Mouse (Mus musculus): Measurements from ENCODE around the gene Pde11a.

DNA sequence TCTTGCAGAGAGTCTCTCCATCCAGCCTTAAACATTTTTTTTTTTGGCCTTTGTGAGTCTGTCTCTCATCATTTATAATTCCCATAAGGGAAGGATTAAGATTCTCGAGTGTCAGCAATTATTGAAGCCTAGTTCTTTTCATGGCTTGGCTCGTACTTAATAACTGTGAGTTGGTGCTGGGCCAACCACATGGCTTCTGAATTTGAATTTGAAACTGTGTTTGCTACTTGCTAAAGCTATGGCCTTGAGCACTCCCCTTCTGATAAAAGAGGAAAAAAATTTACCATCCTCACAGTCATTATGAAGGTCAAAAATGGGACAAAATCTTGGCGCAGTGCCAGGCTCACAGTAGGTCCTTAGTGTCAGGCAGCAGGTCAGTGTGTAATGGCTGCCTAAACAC, 251.4 kb downstream of the Pde11a start:
- TF ChIP-seq CTCF (conservative IDR thresholded peaks at IDR 0.05; ENCODE audit: low read length) (no peak), POU5F1 (IDR thresholded peaks at IDR 0.05; ENCODE audit: borderline replicate concordance, low read length) (no peak), NANOG (IDR thresholded peaks at IDR 0.05; ENCODE audit: borderline replicate concordance, low read length) (no peak)

Measured in E14TG2a.4 (cell line).